Mouse (Mus musculus): ENCODE results near the gene Mff. TPM values are rescaled to one million over a fixed set of nuclear protein-coding genes. Genes with fewer than 3 reads are reported as not detected.

Gene Mff
- polyA plus RNA-seq, 2 experiments: 176 to 223 TPM

DNA sequence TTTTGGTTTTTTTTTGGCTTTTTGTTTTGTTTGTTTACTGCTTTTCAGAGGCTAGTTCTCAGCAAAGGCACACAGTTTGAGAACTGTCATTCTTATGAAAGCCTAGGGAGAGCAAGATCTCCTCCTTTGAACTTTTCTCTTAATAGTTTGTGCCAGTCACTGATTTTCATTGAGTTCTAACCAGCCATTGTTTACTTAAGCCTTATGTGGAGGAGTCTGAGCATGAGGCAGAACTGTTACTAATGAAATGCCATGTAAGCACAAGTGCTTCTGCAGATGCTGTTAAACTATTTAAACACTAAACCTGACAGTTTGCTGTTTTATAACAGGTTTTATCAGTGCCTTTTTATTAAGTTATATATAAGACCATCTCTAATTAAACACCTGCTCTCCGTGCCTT is 13.4 kb downstream of the Mff start:
- no peaks in the 10 kb centered on the region for H3K4me1 ChIP-seq (ENCODE audit: control insufficient read depth, insufficient read depth, low read length)
- H3K9ac ChIP-seq (ENCODE audit: low read depth, low read length, severe bottlenecking): no peak overlapping the region
- H3K27me3 ChIP-seq (ENCODE audit: control insufficient read depth, insufficient read depth, low read length): no peaks in the 10 kb centered on the region
- no peak overlapping the region for H3K4me2 ChIP-seq (replicated peaks; ENCODE audit: low read depth, low read length, severe bottlenecking)
- no peak for TF ChIP-seq POLR2A (IDR thresholded peaks at IDR 0.05; ENCODE audit: borderline replicate concordance, extremely low read depth, insufficient read depth, insufficient read length)
- H3K36me3 ChIP-seq (ENCODE audit: control insufficient read depth, insufficient read depth, low read length): peaks cover 63% of the 10 kb centered on the region
- DNase-seq (ENCODE audit: low spot score) (no peak), ATAC-seq (ENCODE audit: low FRiP score, low read depth) (no peak)
- no peak overlapping the region for H3K4me3 ChIP-seq (replicated peaks; ENCODE audit: low read length)
- H3K9me3 ChIP-seq (ENCODE audit: control insufficient read depth, low read length): no peaks in the 10 kb centered on the region
- 78% methylated on average over 1 of the region's 1 CpGs for WGBS
- H3K27ac ChIP-seq (replicated peaks; ENCODE audit: low read depth, low read length): no peak overlapping the region

DNA sequence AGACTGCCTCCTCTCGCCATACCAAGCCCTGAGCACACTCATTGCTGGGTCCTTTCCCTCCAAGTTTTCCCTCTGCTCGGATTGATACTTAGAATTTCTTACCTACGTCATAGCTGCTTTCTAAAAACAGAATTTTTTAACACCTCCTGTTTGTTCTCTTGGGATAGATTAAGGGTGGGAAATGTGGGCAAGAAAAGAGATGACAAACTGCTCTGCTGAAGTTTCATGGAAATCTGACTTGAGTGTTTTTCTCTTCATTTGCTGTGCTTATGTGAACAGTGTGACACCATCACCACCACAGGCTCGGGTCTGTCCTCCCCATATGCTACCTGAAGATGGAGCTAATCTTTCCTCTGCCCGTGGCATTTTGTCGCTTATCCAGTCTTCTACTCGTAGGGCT is 16.8 kb downstream of the Mff start:
- H3K4me3 ChIP-seq (replicated peaks; ENCODE audit: low read length): no peak overlapping the region
- peaks cover 46% of the 10 kb centered on the region for H3K36me3 ChIP-seq (ENCODE audit: control insufficient read depth, insufficient read depth, low read length)

GRCm38 (mm10) chr1:82743962-82744361 is 19.3 kb downstream of the Mff start:
- Histone ChIP-seq H3K36me3 (ENCODE audit: control insufficient read depth, insufficient read depth, low read length) (peaks cover 45% of the 10 kb centered on the region), H3K4me1 (ENCODE audit: control insufficient read depth, insufficient read depth, low read length) (no peaks in the 10 kb centered on the region)

More for the DNA sequence above, 16.8 kb downstream of the Mff start:
- Histone ChIP-seq H3K4me2 (replicated peaks; ENCODE audit: low read depth, low read length, severe bottlenecking) (no peak overlapping the region), H3K9ac (ENCODE audit: low read depth, low read length, severe bottlenecking) (no peak overlapping the region), H3K4me1 (ENCODE audit: control insufficient read depth, insufficient read depth, low read length) (no peaks in the 10 kb centered on the region), H3K27me3 (ENCODE audit: control insufficient read depth, insufficient read depth, low read length) (no peaks in the 10 kb centered on the region), H3K9me3 (ENCODE audit: control insufficient read depth, low read length) (no peaks in the 10 kb centered on the region), H3K27ac (replicated peaks; ENCODE audit: low read depth, low read length) (no peak overlapping the region)
- no peak for ATAC-seq (ENCODE audit: low FRiP score, low read depth)
- 88% methylated on average over 7 of the region's 7 CpGs for WGBS
- no peak for DNase-seq (ENCODE audit: low spot score)
- no peak for TF ChIP-seq POLR2A (IDR thresholded peaks at IDR 0.05; ENCODE audit: borderline replicate concordance, extremely low read depth, insufficient read depth, insufficient read length)

DNA sequence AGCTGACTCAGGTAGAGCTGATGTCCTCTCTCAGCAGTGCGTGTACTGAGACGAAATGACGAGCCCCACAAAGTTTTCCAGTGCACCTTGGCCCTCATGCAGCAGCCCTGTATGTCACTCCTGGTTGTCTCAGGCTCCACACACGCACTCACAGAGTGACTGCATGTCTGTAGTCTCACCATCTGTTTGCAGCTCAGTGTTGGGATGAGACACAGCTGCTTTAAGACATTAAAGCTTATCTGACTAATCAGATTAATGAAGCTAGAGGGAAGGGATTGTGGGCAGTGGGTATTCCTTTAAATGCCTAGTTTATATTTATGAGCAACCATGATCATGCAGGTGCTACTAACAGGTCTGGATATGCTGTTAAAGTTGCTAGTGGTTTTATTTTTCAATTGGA is 21.7 kb downstream of the Mff start:
- DNase-seq (ENCODE audit: low spot score): no peak
- no peak overlapping the region for H3K4me3 ChIP-seq (replicated peaks; ENCODE audit: low read length)
- H3K9me3 ChIP-seq (ENCODE audit: control insufficient read depth, low read length): no peaks in the 10 kb centered on the region
- H3K9ac ChIP-seq (ENCODE audit: low read depth, low read length, severe bottlenecking): no peak overlapping the region
- peaks cover 40% of the 10 kb centered on the region for H3K36me3 ChIP-seq (ENCODE audit: control insufficient read depth, insufficient read depth, low read length)
- 66% methylated on average over 4 of the region's 4 CpGs for WGBS
- H3K27ac ChIP-seq (replicated peaks; ENCODE audit: low read depth, low read length): no peak overlapping the region
- ATAC-seq (ENCODE audit: low FRiP score, low read depth): no peak
- no peak for TF ChIP-seq POLR2A (IDR thresholded peaks at IDR 0.05; ENCODE audit: borderline replicate concordance, extremely low read depth, insufficient read depth, insufficient read length)
- H3K4me2 ChIP-seq (replicated peaks; ENCODE audit: low read depth, low read length, severe bottlenecking): no peak overlapping the region
- H3K27me3 ChIP-seq (ENCODE audit: control insufficient read depth, insufficient read depth, low read length): no peaks in the 10 kb centered on the region
- H3K4me1 ChIP-seq (ENCODE audit: control insufficient read depth, insufficient read depth, low read length): no peaks in the 10 kb centered on the region

More at GRCm38 (mm10) chr1:82743962-82744361, 19.3 kb downstream of the Mff start:
- WGBS: 90% methylated on average over 3 of the region's 3 CpGs
- H3K9me3 ChIP-seq (ENCODE audit: control insufficient read depth, low read length): no peaks in the 10 kb centered on the region
- no peak for DNase-seq (ENCODE audit: low spot score)
- H3K27ac ChIP-seq (replicated peaks; ENCODE audit: low read depth, low read length): no peak overlapping the region
- no peak for TF ChIP-seq POLR2A (IDR thresholded peaks at IDR 0.05; ENCODE audit: borderline replicate concordance, extremely low read depth, insufficient read depth, insufficient read length)
- no peak overlapping the region for H3K9ac ChIP-seq (ENCODE audit: low read depth, low read length, severe bottlenecking)
- H3K27me3 ChIP-seq (ENCODE audit: control insufficient read depth, insufficient read depth, low read length): no peaks in the 10 kb centered on the region
- H3K4me2 ChIP-seq (replicated peaks; ENCODE audit: low read depth, low read length, severe bottlenecking): no peak overlapping the region
- ATAC-seq (ENCODE audit: low FRiP score, low read depth): no peak
- H3K4me3 ChIP-seq (replicated peaks; ENCODE audit: low read length): no peak overlapping the region

- Histone ChIP-seq H3K4me2 (replicated peaks; ENCODE audit: low read depth, low read length, severe bottlenecking) (no peak overlapping the region), H3K27me3 (ENCODE audit: control insufficient read depth, insufficient read depth, low read length) (no peaks in the 10 kb centered on the region), H3K9me3 (ENCODE audit: control insufficient read depth, low read length) (no peaks in the 10 kb centered on the region), H3K4me1 (ENCODE audit: control insufficient read depth, insufficient read depth, low read length) (no peaks in the 10 kb centered on the region), H3K36me3 (ENCODE audit: control insufficient read depth, insufficient read depth, low read length) (peaks cover 39% of the 10 kb centered on the region), H3K27ac (replicated peaks; ENCODE audit: low read depth, low read length) (no peak overlapping the region), H3K4me3 (replicated peaks; ENCODE audit: low read length) (no peak overlapping the region), H3K9ac (ENCODE audit: low read depth, low read length, severe bottlenecking) (no peak overlapping the region)
- no peak for TF ChIP-seq POLR2A (IDR thresholded peaks at IDR 0.05; ENCODE audit: borderline replicate concordance, extremely low read depth, insufficient read depth, insufficient read length)
- WGBS: 88% methylated on average over 2 of the region's 2 CpGs
- DNase-seq (ENCODE audit: low spot score): no peak
- ATAC-seq (ENCODE audit: low FRiP score, low read depth): no peak
Observed at GRCm38 (mm10) chr1:82747714-82748452, 23.2 kb downstream of the Mff start.

Measured in limb, embryonic 14.5 days (tissue).